Mouse (Mus musculus) hindbrain, embryonic 16.5 days (tissue): ENCODE results near the gene Prr13. TPM values are rescaled to one million over a fixed set of nuclear protein-coding genes. Genes with fewer than 3 reads are reported as not detected.
A peak's percentile ranks its signal among the peaks of the same experiment; 100 is the strongest.

Experiments
- ATAC-seq: fragments of 200-750 bp; cut with Nextera tagmentation; 2 replicates; pipeline ENCODE4 v1.8.0; 2017; ENCODE audit warnings: moderate TSS enrichment, moderate library complexity
- H3K27ac ChIP-seq: fragments of 300-500 bp; sonication (generic); 2 replicates; pipeline ENCODE4 v1.5.1; 2014; ENCODE audit warnings: low read depth, mild to moderate bottlenecking, control low read depth, low read length, moderate library complexity
- H3K27me3 ChIP-seq: fragments of 300-500 bp; sonication (generic); replicated peaks from 2 replicates; pipeline ENCODE4 v1.6.1; 2014; ENCODE audit warnings: low read length; ENCODE audit not compliant: control insufficient read depth, insufficient read depth
- H3K36me3 ChIP-seq: fragments of 300-500 bp; sonication (generic); 2 replicates; pipeline ENCODE4 v1.6.1; 2014; ENCODE audit warnings: mild to moderate bottlenecking, low read length, moderate library complexity, mixed read lengths; ENCODE audit not compliant: control insufficient read depth, insufficient read depth
- H3K4me1 ChIP-seq: fragments of 300-500 bp; sonication (generic); 2 replicates; pipeline ENCODE4 v1.6.1; 2014; ENCODE audit warnings: low read depth, low read length; ENCODE audit not compliant: control insufficient read depth, insufficient read depth
- H3K4me2 ChIP-seq: fragments of 300-500 bp; sonication (generic); 2 replicates; pipeline ENCODE4 v1.6.1; 2014; ENCODE audit warnings: mild to moderate bottlenecking, low read length, control low read depth, moderate library complexity
- H3K4me3 ChIP-seq: fragments of 300-500 bp; sonication (generic); 2 replicates; pipeline ENCODE4 v1.5.1; 2014; ENCODE audit warnings: mild to moderate bottlenecking, low read length, control low read depth, moderate library complexity
- H3K9ac ChIP-seq: fragments of 300-500 bp; sonication (generic); 2 replicates; pipeline ENCODE4 v1.6.1; 2014; ENCODE audit warnings: low read depth, mild to moderate bottlenecking, control low read depth, low read length, moderate library complexity
- H3K9me3 ChIP-seq: fragments of 300-500 bp; sonication (generic); 2 replicates; pipeline ENCODE4 v1.6.1; 2014; ENCODE audit warnings: mild to moderate bottlenecking, low read length, moderate library complexity; ENCODE audit not compliant: control insufficient read depth
- WGBS: fragments of 180-500 bp; shearing (Covaris S2); extraction: QIAGEN DNeasy Blood & Tissue Kit; methylation state at CpG from one replicate; pipeline ENCODE4 v1.1.7; 2014; 5-methylcytosine and 5-hydroxymethylcytosine counted together
- polyA plus RNA-seq: library from polyadenylated mRNA; unstranded; fragments of >200 nt; fragmentation: Nextera tagmentation; extraction: Ambion mirVana; gene quantifications from 2 replicates; pipeline ENCODE4 v1.2.1, GENCODE M21; 2015

The Prr13 gene
- polyA plus RNA-seq, 1 experiment from 2014 or later, result 83.3 TPM

- H3K4me1 ChIP-seq, result peaks cover 13% of the 10 kb centered on the region
- no peaks in the 10 kb centered on the region for H3K9me3 ChIP-seq
- no peaks in the 10 kb centered on the region for H3K27me3 ChIP-seq
- H3K27ac ChIP-seq, result peak within 1 kb of the TSS; percentile 98
- under 1% methylated on average over 34 of the region's 40 CpGs for WGBS
- H3K4me3 ChIP-seq, result peak within 1 kb of the TSS; percentile 76
- peaks cover 7% of the 10 kb centered on the region; the same call in 1 of the 2 replicates for H3K36me3 ChIP-seq
- peak within 1 kb of the TSS; percentile 73 for H3K4me2 ChIP-seq
- peak within 1 kb of the TSS; percentile 86 for H3K9ac ChIP-seq
- peak; percentile 99 for ATAC-seq
These were observed 11.4 kb downstream of the Prr13 start, which contains the start of gene Pcbp2 for GRCm38 (mm10) chr15:102470183-102470604. TSS of gene Pcbp2 (plus strand) at chr15:102470539.

GRCm38 (mm10) chr15:102470605-102471294, 11.9 kb downstream of the Prr13 start:
- Histone ChIP-seq H3K9me3 (no peaks in the 10 kb centered on the region), H3K36me3 (peaks cover 12% of the 10 kb centered on the region), H3K4me1 (peaks cover 13% of the 10 kb centered on the region), H3K27ac (peak overlapping the region; percentile 98), H3K4me3 (peak overlapping the region; percentile 76), H3K9ac (peak overlapping the region; percentile 86), H3K27me3 (no peaks in the 10 kb centered on the region), H3K4me2 (peak overlapping the region; percentile 73)
- peak; percentile 73 for ATAC-seq
- under 1% methylated on average over 34 of the region's 67 CpGs for WGBS

- Histone ChIP-seq H3K9ac (peak overlapping the region; percentile 86), H3K27ac (peak overlapping the region; percentile 98), H3K36me3 (peaks cover 14% of the 10 kb centered on the region), H3K4me3 (peak overlapping the region; percentile 76), H3K27me3 (no peaks in the 10 kb centered on the region), H3K4me1 (peaks cover 13% of the 10 kb centered on the region), H3K4me2 (peak overlapping the region; percentile 73), H3K9me3 (no peaks in the 10 kb centered on the region)
- WGBS, result under 1% methylated on average over 10 of the region's 10 CpGs
- ATAC-seq, result no peak
These were observed 12.4 kb downstream of the Prr13 start for GRCm38 (mm10) chr15:102471295-102471645.

GRCm38 (mm10) chr15:102471727-102472126, 12.9 kb downstream of the Prr13 start:
- no peaks in the 10 kb centered on the region for H3K27me3 ChIP-seq
- H3K27ac ChIP-seq, result no peak overlapping the region
- peak overlapping the region; percentile 76; the same call in 1 of the 2 replicates for H3K4me3 ChIP-seq
- peaks cover 18% of the 10 kb centered on the region for H3K36me3 ChIP-seq
- no peaks in the 10 kb centered on the region for H3K9me3 ChIP-seq
- ATAC-seq, result no peak
- H3K4me2 ChIP-seq, result peak overlapping the region; percentile 73
- no peak overlapping the region for H3K9ac ChIP-seq
- H3K4me1 ChIP-seq, result peaks cover 13% of the 10 kb centered on the region

GRCm38 (mm10) chr15:102473246-102473645, 14.4 kb downstream of the Prr13 start:
- no peak overlapping the region for H3K27ac ChIP-seq
- no peaks in the 10 kb centered on the region for H3K9me3 ChIP-seq
- no peak for ATAC-seq
- H3K4me1 ChIP-seq, result peaks cover 13% of the 10 kb centered on the region
- H3K4me3 ChIP-seq, result no peak overlapping the region
- H3K4me2 ChIP-seq, result no peak overlapping the region
- 70% methylated on average over 2 of the region's 2 CpGs for WGBS
- no peaks in the 10 kb centered on the region for H3K27me3 ChIP-seq
- peaks cover 24% of the 10 kb centered on the region for H3K36me3 ChIP-seq
- no peak overlapping the region for H3K9ac ChIP-seq

GRCm38 (mm10) chr15:102474520-102474919, 15.7 kb downstream of the Prr13 start:
- Histone ChIP-seq H3K4me2 (no peak overlapping the region), H3K36me3 (peaks cover 30% of the 10 kb centered on the region), H3K9me3 (no peaks in the 10 kb centered on the region), H3K27ac (no peak overlapping the region), H3K9ac (no peak overlapping the region), H3K4me1 (peaks cover 13% of the 10 kb centered on the region), H3K4me3 (no peak overlapping the region), H3K27me3 (no peaks in the 10 kb centered on the region)
- WGBS, result 95% methylated on average over 2 of the region's 2 CpGs
- ATAC-seq, result no peak

- Histone ChIP-seq H3K27ac (no peak overlapping the region), H3K36me3 (peaks cover 43% of the 10 kb centered on the region), H3K27me3 (no peaks in the 10 kb centered on the region)
These were observed 24.3 kb downstream of the Prr13 start for GRCm38 (mm10) chr15:102483136-102483535.

GRCm38 (mm10) chr15:102485853-102486252, 27.0 kb downstream of the Prr13 start:
- no peaks in the 10 kb centered on the region for H3K27me3 ChIP-seq
- no peak overlapping the region for H3K27ac ChIP-seq
- no peaks in the 10 kb centered on the region for H3K4me1 ChIP-seq
- no peak overlapping the region for H3K4me3 ChIP-seq
- peaks cover 57% of the 10 kb centered on the region for H3K36me3 ChIP-seq
- no peak overlapping the region for H3K4me2 ChIP-seq
- ATAC-seq, result no peak
- 90% methylated on average over 12 of the region's 12 CpGs for WGBS
- no peak overlapping the region for H3K9ac ChIP-seq
- H3K9me3 ChIP-seq, result no peaks in the 10 kb centered on the region

More at GRCm38 (mm10) chr15:102483136-102483535, 24.3 kb downstream of the Prr13 start:
- H3K9ac ChIP-seq, result no peak overlapping the region
- no peak overlapping the region for H3K4me3 ChIP-seq
- 92% methylated on average over 3 of the region's 3 CpGs for WGBS
- no peaks in the 10 kb centered on the region for H3K4me1 ChIP-seq
- no peak for ATAC-seq
- H3K4me2 ChIP-seq, result no peak overlapping the region
- H3K9me3 ChIP-seq, result no peaks in the 10 kb centered on the region

GRCm38 (mm10) chr15:102487664-102488063, 28.8 kb downstream of the Prr13 start:
- Histone ChIP-seq H3K36me3 (peaks cover 59% of the 10 kb centered on the region), H3K27ac (no peak overlapping the region), H3K9ac (no peak overlapping the region), H3K4me2 (no peak overlapping the region), H3K4me1 (no peaks in the 10 kb centered on the region), H3K4me3 (no peak overlapping the region), H3K27me3 (no peaks in the 10 kb centered on the region), H3K9me3 (no peaks in the 10 kb centered on the region)
- ATAC-seq, result no peak
- 64% methylated on average over 1 of the region's 1 CpGs for WGBS
